Mouse (Mus musculus) embryonic stem cell, embryonic (primary cell): ENCODE measurements around the gene Olfr502.
"Not testable (repeated sequence)": the region's sequence is repeated elsewhere in the genome, so short reads cannot be mapped to it uniquely, and the experiment has no call there.

Experiments used
- CTCF ChIA-PET, 4 experiments: fragments of 300-600 bp in 2 of 4; fragments of 350-600 bp in 2 of 4; sonication (Branson Sonifier 250); formaldehyde crosslinking; loops; one replicate each; lab custom pipeline; 2022; ENCODE audit warnings: inconsistent platforms in 2 of 4; lab: Charles Lee
- POLR2A ChIA-PET, 4 experiments: fragments of 300-600 bp in 2 of 4; fragments of 350-600 bp in 2 of 4; sonication (Branson Sonifier 250); formaldehyde crosslinking; loops; one replicate each; lab custom pipeline; 2022; ENCODE audit warnings: antibody characterized with exemption in 4 of 4, inconsistent platforms in 1 of 4; lab: Charles Lee

The Olfr502 gene

DNA sequence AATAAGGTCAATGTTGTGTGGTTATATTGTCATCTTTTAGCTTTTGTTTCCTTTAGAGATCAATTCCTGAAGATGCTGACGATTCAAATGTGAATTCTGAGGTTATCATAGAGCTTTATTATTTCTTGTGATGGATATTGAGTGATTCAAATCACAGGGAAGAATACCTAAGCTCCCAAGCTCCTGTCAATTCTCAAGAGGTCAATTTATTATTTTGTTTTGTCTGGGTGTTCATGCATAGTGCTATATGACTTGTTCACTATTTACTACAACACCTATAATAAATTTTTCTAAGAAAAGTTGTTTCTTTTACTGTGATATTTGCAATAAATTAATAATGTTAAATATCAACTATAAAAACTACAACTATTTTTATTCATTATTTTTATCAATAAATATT lies at the start of gene Olfr502:
Gene Olfr502, minus strand, starts transcription at position 101 of the 400 bp plus-strand sequence.
- POLR2A ChIA-PET: no interaction called here

DNA sequence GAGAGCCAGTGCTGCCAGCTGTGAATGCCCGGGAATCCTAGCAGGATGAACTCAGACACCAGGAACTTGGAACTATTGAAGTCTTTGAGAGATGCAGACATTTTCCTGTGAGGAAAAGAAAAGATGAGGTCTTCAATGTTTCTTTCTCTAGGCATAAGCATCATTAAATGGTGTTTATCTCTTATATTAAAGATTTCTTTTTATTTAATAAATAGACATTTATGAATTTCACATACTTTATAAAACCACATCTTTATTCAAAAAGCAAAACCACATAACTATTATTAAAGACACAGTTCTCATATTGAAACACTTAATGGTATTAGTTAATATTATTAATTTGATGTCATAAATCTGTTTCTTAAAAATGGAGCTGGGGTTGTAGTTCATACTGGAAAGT lies 40.8 kb upstream of the Olfr502 start, which contains the start of gene Olfr504:
Gene Olfr504, minus strand, starts transcription at position 101 of the 400 bp plus-strand sequence.
- ChIA-PET CTCF (no interaction called here), POLR2A (no interaction called here)

More for the DNA sequence above, at the start of gene Olfr502:
- CTCF ChIA-PET: interaction anchor here in 1 of 4 experiments (0.6 kb wide), 1 partner anchor 19 kb away, joined by 4 read pairs; no protein-coding TSS in a partner anchor

GRCm38 (mm10) chr7:108544227-108544626 lies 19.4 kb upstream of the Olfr502 start, which contains the start of gene Olfr503:
Olfr503 (plus strand) TSS chr7:108544527.
- POLR2A ChIA-PET, CTCF ChIA-PET: not testable (repeated sequence)

- ChIA-PET POLR2A (no interaction called here), CTCF (interaction anchor here in 1 of 4 experiments (0.6 kb wide), 1 partner anchor 166 kb away, joined by 3 read pairs; no protein-coding TSS in a partner anchor)
These were observed 17.6 kb upstream of the Olfr502 start for GRCm38 (mm10) chr7:108542416-108542815.
